Mouse (Mus musculus): Measurements from ENCODE around the gene H60b. TPM values are rescaled to one million over a fixed set of nuclear protein-coding genes. Genes with fewer than 3 reads are reported as not detected.
"Not testable (repeated sequence)": the region's sequence is repeated elsewhere in the genome, so short reads cannot be mapped to it uniquely, and the experiment has no call there.

Gene H60b
- total RNA-seq, 1 experiment: 1.3 TPM

DNA sequence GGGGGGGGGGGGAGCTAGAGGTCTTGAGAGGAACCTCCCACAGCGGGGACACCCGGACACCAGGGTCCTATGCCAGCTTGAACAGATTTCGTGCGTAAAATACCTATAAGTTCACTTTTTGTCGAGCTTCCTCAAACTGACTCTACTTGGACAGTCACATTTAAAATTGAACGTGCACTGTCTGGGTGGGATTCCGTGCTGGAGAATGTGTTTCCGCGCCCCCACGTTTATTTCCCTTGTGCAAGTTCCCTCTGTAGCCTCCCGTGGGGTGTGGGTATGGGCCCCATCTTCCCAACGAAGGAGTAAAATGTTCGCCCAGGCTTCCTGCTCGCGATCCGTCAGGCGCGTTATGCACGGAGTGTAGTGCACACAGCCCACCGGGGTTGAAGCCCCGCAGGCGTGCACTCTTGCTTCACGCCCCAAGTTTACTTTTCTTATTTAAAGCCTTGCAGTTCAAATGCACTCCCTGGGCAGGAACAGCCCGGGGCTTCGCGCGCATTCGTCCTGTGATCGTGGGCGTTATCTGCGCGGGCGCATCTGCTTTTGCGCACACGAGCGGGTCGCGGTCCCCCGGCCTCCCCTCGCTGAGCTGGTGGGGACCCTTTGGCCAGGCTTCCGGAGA is 115.4 kb downstream of the H60b start:
- TF ChIP-seq HCFC1 (IDR thresholded peaks at IDR 0.05; ENCODE audit: borderline replicate concordance, insufficient read depth, low read length) (no peak), CHD2 (IDR thresholded peaks at IDR 0.05; ENCODE audit: low read depth, low read length) (no peak), ZC3H11A (IDR thresholded peaks at IDR 0.05; ENCODE audit: borderline replicate concordance, low read depth, low read length) (no peak), ZNF384 (IDR thresholded peaks at IDR 0.05; ENCODE audit: low read depth, low read length) (no peak), MAFK (IDR thresholded peaks at IDR 0.05; ENCODE audit: insufficient read depth, low read depth, low read length) (no peak)
- in situ Hi-C loops (cut with MboI; ENCODE audit: low sequenced_read_pairs in 2 of 2, unreplicated experiment in 2 of 2): loop anchor here (10.0 to 25.0 kb wide), 2 partner anchors 109 to 236 kb away; no protein-coding TSS in a partner anchor
- Histone ChIP-seq H3K4me1 (ENCODE audit: control insufficient read depth in 2 of 2, insufficient read depth in 2 of 2, low read length in 2 of 2, poor library complexity in 1 of 2) (peaks cover 0 to 4% of the 10 kb centered on the region in 2 experiments; a peak in 1 of 4 replicates), H3K36me3 (ENCODE audit: control insufficient read depth, insufficient read depth, low read length, poor library complexity, severe bottlenecking) (no peaks in the 10 kb centered on the region), H3K9me3 (ENCODE audit: control insufficient read depth, insufficient read depth, low read depth, low read length) (no peaks in the 10 kb centered on the region), H3K4me3 (ENCODE audit: insufficient read depth in 1 of 2, low read depth in 1 of 2, low read length in 2 of 2, poor library complexity in 1 of 2, severe bottlenecking in 1 of 2) (peak overlapping the region; percentile 24 to 47), H3K27ac (ENCODE audit: insufficient read depth, low read depth, low read length, poor library complexity, severe bottlenecking) (no peak overlapping the region), H3K9ac (ENCODE audit: insufficient read depth, low read depth, low read length, poor library complexity, severe bottlenecking) (0 out of 2 replicates have a peak overlapping the region, but pooled peaks have one; percentile 0)
- peak; percentile 50 for DNase-seq (ENCODE audit: low read depth, low spot score)

DNA sequence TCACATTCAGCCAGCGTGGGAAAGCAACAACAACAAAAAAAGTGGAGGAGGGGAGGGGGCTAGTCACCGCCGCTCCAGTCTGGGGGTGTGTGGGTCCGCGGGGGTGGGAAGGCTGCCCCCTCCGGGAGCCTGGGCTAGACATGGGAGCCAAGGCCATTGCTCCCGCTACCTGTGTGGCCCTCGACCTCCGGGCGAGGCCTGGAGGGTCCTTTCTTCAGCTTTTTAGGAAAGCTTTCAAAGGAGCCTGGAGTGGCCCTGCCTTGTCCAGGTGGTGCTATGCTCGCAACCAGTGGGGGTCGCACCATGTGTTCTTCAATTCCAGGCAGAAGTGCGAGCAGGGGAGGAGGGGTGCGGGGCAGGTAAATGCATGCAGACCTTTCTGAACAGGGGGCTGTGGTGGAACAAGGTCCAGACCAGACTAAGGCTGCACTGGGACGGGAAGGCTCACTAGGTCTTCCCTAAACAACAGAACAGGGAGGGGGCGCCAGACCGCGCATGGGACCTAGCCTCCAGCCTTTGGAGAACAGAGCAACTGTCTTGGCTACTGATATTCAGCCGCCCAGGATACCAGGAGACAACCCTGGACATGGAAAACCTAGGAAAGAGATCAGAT is 116.2 kb downstream of the H60b start:
- peaks cover 0 to 4% of the 10 kb centered on the region in 2 experiments; a peak in 1 of 4 replicates for H3K4me1 ChIP-seq (ENCODE audit: control insufficient read depth in 2 of 2, insufficient read depth in 2 of 2, low read length in 2 of 2, poor library complexity in 1 of 2)
- no peaks in the 10 kb centered on the region for H3K36me3 ChIP-seq (ENCODE audit: control insufficient read depth, insufficient read depth, low read length, poor library complexity, severe bottlenecking)
- H3K9ac ChIP-seq (ENCODE audit: insufficient read depth, low read depth, low read length, poor library complexity, severe bottlenecking): no peak overlapping the region
- no peaks in the 10 kb centered on the region for H3K9me3 ChIP-seq (ENCODE audit: control insufficient read depth, insufficient read depth, low read depth, low read length)
- peak; percentile 40 for DNase-seq (ENCODE audit: low read depth, low spot score)
- H3K4me3 ChIP-seq (ENCODE audit: insufficient read depth in 1 of 2, low read depth in 1 of 2, low read length in 2 of 2, poor library complexity in 1 of 2, severe bottlenecking in 1 of 2): peak overlapping the region; percentile 24 to 47; a peak in 3 of 4 replicates
- in situ Hi-C loops (cut with MboI; ENCODE audit: low sequenced_read_pairs in 2 of 2, unreplicated experiment in 2 of 2): loop anchor here (5.0 to 25.0 kb wide), 3 partner anchors 110 to 237 kb away; no protein-coding TSS in a partner anchor
- TF ChIP-seq HCFC1 (IDR thresholded peaks at IDR 0.05; ENCODE audit: borderline replicate concordance, insufficient read depth, low read length) (no peak), ZNF384 (IDR thresholded peaks at IDR 0.05; ENCODE audit: low read depth, low read length) (no peak), MAFK (IDR thresholded peaks at IDR 0.05; ENCODE audit: insufficient read depth, low read depth, low read length) (no peak), CHD2 (IDR thresholded peaks at IDR 0.05; ENCODE audit: low read depth, low read length) (no peak), ZC3H11A (IDR thresholded peaks at IDR 0.05; ENCODE audit: borderline replicate concordance, low read depth, low read length) (no peak)
- H3K27ac ChIP-seq (ENCODE audit: insufficient read depth, low read depth, low read length, poor library complexity, severe bottlenecking): no peak overlapping the region

DNA sequence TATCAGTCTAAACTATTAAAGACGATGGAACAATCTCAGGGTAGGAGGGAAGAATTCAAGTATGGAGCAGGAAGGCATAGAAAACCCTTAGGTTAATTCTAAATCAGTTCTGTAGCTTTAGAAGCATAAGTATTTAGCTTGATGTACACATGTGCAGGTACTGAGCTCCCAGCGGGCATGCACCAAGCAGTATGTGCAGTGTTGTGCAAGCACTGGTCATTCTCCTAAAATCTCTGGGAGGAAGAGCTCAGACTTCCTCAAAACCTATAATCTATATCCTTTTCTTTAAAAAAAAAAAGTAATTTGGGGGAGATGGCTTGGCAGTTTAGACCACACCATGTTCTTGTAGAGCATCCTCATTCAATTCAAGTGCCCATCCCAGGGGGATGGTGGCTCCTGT is 120.1 kb downstream of the H60b start:
- in situ Hi-C loops (cut with MboI; ENCODE audit: low sequenced_read_pairs in 2 of 2, unreplicated experiment in 2 of 2): loop anchor here (5.0 to 10.0 kb wide), 2 partner anchors 114 to 116 kb away; no protein-coding TSS in a partner anchor
- not testable (repeated sequence) for H3K9ac ChIP-seq (ENCODE audit: insufficient read depth, low read depth, low read length, poor library complexity, severe bottlenecking); H3K9me3 ChIP-seq (ENCODE audit: control insufficient read depth, insufficient read depth, low read depth, low read length); H3K4me3 ChIP-seq (ENCODE audit: insufficient read depth in 1 of 2, low read depth in 1 of 2, low read length in 2 of 2, poor library complexity in 1 of 2, severe bottlenecking in 1 of 2); H3K36me3 ChIP-seq (ENCODE audit: control insufficient read depth, insufficient read depth, low read length, poor library complexity, severe bottlenecking); H3K27ac ChIP-seq (ENCODE audit: insufficient read depth, low read depth, low read length, poor library complexity, severe bottlenecking); DNase-seq (ENCODE audit: low read depth, low spot score); H3K4me1 ChIP-seq (ENCODE audit: control insufficient read depth in 2 of 2, insufficient read depth in 2 of 2, low read length in 2 of 2, poor library complexity in 1 of 2)

DNA sequence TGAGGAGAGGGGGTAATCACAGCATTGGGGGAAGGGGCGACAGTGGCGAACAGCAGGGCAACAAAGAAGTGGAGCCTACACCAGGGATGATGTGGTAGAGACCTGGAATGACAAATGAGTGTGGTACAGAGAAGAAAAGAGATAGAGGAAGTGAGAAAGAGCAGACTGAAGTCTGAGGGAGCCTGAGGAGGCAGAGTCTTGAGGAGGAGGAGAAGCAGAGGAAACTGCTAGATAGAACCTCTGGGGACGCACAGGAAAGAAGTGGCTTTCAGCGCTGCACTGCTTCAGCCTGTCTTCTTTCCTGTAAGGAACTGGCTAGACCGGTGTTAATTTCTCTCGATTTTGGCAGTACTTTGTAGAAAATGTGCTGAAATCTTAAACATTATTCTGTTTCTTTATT is 124.4 kb downstream of the H60b start:
- TF ChIP-seq CHD2 (IDR thresholded peaks at IDR 0.05; ENCODE audit: low read depth, low read length) (no peak), HCFC1 (IDR thresholded peaks at IDR 0.05; ENCODE audit: borderline replicate concordance, insufficient read depth, low read length) (no peak), ZC3H11A (IDR thresholded peaks at IDR 0.05; ENCODE audit: borderline replicate concordance, low read depth, low read length) (no peak), ZNF384 (IDR thresholded peaks at IDR 0.05; ENCODE audit: low read depth, low read length) (no peak), MAFK (IDR thresholded peaks at IDR 0.05; ENCODE audit: insufficient read depth, low read depth, low read length) (no peak)
- no peak overlapping the region for H3K27ac ChIP-seq (ENCODE audit: insufficient read depth, low read depth, low read length, poor library complexity, severe bottlenecking)
- no peak overlapping the region for H3K4me3 ChIP-seq (ENCODE audit: insufficient read depth in 1 of 2, low read depth in 1 of 2, low read length in 2 of 2, poor library complexity in 1 of 2, severe bottlenecking in 1 of 2)
- no peak for DNase-seq (ENCODE audit: low read depth, low spot score)
- H3K9ac ChIP-seq (ENCODE audit: insufficient read depth, low read depth, low read length, poor library complexity, severe bottlenecking): no peak overlapping the region
- in situ Hi-C loops (cut with MboI; ENCODE audit: low sequenced_read_pairs in 2 of 2, unreplicated experiment in 2 of 2): loop anchor here in 1 of 2 experiments (10.0 kb wide), 1 partner anchor 52 kb away; no protein-coding TSS in a partner anchor
- H3K9me3 ChIP-seq (ENCODE audit: control insufficient read depth, insufficient read depth, low read depth, low read length): no peaks in the 10 kb centered on the region
- H3K4me1 ChIP-seq (ENCODE audit: control insufficient read depth in 2 of 2, insufficient read depth in 2 of 2, low read length in 2 of 2, poor library complexity in 1 of 2): no peaks in the 10 kb centered on the region
- H3K36me3 ChIP-seq (ENCODE audit: control insufficient read depth, insufficient read depth, low read length, poor library complexity, severe bottlenecking): no peaks in the 10 kb centered on the region
